Mouse (Mus musculus): ENCODE measurements around the gene Ssh3. TPM values are rescaled to one million over a fixed set of nuclear protein-coding genes. Genes with fewer than 3 reads are reported as not detected.

Gene Ssh3
- total and polyA plus RNA-seq, 3 experiments = 0.30 to 5.8 (median 2.3) TPM

DNA sequence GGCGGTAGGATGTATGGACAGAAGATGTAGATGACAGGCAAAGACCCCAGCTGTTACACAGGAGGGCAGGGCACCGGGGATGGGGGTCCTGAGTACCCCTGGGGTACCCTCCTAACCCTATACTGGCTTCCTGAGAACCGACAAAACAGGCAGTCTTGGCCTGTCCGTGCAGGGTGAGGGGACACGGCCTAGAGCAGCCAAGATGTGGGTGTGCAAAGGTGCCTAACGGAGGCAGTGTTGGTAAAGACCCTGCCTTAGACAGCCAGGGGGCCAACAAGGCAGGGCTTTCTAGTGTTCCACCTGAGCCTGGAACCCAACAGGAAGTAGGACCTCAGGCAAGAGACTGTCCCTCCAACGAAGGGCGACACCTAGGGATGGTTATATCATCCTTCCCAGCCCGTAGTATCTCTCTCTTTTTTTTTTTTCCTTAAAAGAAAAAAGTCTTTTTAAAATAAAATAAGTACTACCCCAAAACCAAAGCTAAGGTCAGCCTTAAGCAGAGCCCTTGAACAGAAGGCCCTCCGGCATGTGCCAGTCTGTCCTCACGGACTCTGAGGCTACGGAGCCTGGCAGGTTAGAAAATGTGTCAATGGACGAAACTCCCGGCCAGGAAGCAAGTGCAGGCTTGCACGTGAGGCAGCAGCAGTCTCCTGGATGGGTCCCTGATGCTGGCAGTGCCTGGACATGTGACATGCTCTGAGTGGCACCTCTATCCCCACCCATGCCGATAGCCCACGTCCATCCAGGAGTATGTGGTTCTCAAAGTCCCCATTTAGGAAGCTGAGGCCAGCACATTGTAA lies 29.5 kb upstream of the Ssh3 start:
- Histone ChIP-seq H3K27me3 (ENCODE audit: insufficient read depth, low read length) (no peaks in the 10 kb centered on the region), H3K4me1 (ENCODE audit: insufficient read depth, low read depth, low read length) (peaks cover 98% of the 10 kb centered on the region), H3K4me3 (ENCODE audit: low read depth, low read length) (no peak overlapping the region; the same call in 1 of the 2 replicates), H3K9me3 (replicated peaks) (no peaks in the 10 kb centered on the region), H3K36me3 (replicated peaks) (peaks cover 95% of the 10 kb centered on the region)
- no peak for ATAC-seq (ENCODE audit: extremely low read depth, insufficient number of reproducible peaks, low FRiP score, poor library complexity, severe bottlenecking)
- TF ChIP-seq POLR2AphosphoS5 (IDR thresholded peaks at IDR 0.05; ENCODE audit: insufficient replicate concordance, low read depth, low read length) (no peak), CTCF (IDR thresholded peaks at IDR 0.05; ENCODE audit: low read depth, low read length) (no peak), GATA2 (IDR thresholded peaks at IDR 0.05; ENCODE audit: borderline replicate concordance, low read depth, low read length) (no peak), GATA1 (IDR thresholded peaks at IDR 0.05; ENCODE audit: borderline replicate concordance, low read length) (no peak), TAL1 (conservative IDR thresholded peaks at IDR 0.05; ENCODE audit: low read depth, low read length) (no peak)
- DNase-seq (ENCODE audit: low spot score) = no peak

DNA sequence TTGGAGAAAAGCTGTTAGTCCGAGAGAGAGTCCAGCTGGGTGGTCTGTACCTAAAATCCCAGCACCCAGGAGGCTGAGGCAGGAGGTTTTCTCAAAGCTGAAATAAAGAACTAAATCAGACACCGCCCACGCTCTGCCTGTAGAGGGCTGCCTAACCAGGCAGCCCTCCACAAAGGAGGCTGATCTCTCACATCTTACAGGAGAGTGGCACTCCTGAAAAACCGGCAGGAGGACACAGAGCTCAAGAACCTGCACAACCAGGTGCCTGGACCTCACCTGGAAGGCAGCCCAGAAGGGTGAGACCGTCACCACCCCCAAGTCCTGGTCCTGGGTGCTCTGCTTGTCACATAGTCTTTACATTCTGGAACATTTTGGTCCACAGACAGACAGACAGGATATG lies 28.9 kb upstream of the Ssh3 start:
- DNase-seq (ENCODE audit: low spot score) (no peak), ATAC-seq (ENCODE audit: extremely low read depth, insufficient number of reproducible peaks, low FRiP score, poor library complexity, severe bottlenecking) (no peak)
- Histone ChIP-seq H3K4me1 (ENCODE audit: insufficient read depth, low read depth, low read length) (peaks cover 96% of the 10 kb centered on the region), H3K4me3 (ENCODE audit: low read depth, low read length) (no peak overlapping the region), H3K9me3 (replicated peaks) (no peaks in the 10 kb centered on the region), H3K36me3 (replicated peaks) (peaks cover 94% of the 10 kb centered on the region), H3K27me3 (ENCODE audit: insufficient read depth, low read length) (no peaks in the 10 kb centered on the region)
- TF ChIP-seq TAL1 (conservative IDR thresholded peaks at IDR 0.05; ENCODE audit: low read depth, low read length) (no peak), GATA1 (IDR thresholded peaks at IDR 0.05; ENCODE audit: borderline replicate concordance, low read length) (no peak), GATA2 (IDR thresholded peaks at IDR 0.05; ENCODE audit: borderline replicate concordance, low read depth, low read length) (no peak), POLR2AphosphoS5 (IDR thresholded peaks at IDR 0.05; ENCODE audit: insufficient replicate concordance, low read depth, low read length) (no peak), CTCF (IDR thresholded peaks at IDR 0.05; ENCODE audit: low read depth, low read length) (no peak)

DNA sequence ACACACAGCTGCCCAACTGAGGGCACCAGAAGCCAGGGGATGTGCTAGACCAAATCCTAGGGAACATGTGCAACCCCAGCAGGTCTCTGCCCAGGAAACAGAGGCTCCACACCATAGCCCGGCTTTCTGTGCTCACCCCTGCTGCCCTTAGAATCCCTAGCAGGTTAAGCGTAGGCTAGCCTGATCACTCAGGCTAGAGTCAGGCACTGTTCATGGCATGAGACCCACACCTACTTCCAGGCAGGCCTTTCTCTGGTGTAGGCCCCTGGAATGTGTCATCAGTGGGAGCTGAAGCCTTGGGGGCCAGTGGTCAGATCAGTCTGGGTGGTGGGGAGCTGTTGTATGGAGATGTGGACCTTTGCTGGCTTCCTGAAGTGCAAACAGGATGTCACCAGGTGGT lies 27.6 kb upstream of the Ssh3 start:
- ATAC-seq (ENCODE audit: extremely low read depth, insufficient number of reproducible peaks, low FRiP score, poor library complexity, severe bottlenecking) (no peak), DNase-seq (ENCODE audit: low spot score) (no peak)
- H3K4me1 ChIP-seq (ENCODE audit: insufficient read depth, low read depth, low read length) = peaks cover 89% of the 10 kb centered on the region
- no peaks in the 10 kb centered on the region for H3K27me3 ChIP-seq (ENCODE audit: insufficient read depth, low read length)
- TF ChIP-seq GATA1 (IDR thresholded peaks at IDR 0.05; ENCODE audit: borderline replicate concordance, low read length) (no peak), TAL1 (conservative IDR thresholded peaks at IDR 0.05; ENCODE audit: low read depth, low read length) (no peak), POLR2AphosphoS5 (IDR thresholded peaks at IDR 0.05; ENCODE audit: insufficient replicate concordance, low read depth, low read length) (no peak), GATA2 (IDR thresholded peaks at IDR 0.05; ENCODE audit: borderline replicate concordance, low read depth, low read length) (no peak), CTCF (IDR thresholded peaks at IDR 0.05; ENCODE audit: low read depth, low read length) (no peak)
- no peaks in the 10 kb centered on the region for H3K9me3 ChIP-seq (replicated peaks)
- peaks cover 94% of the 10 kb centered on the region for H3K36me3 ChIP-seq (replicated peaks)
- no peak overlapping the region; the same call in 1 of the 2 replicates for H3K4me3 ChIP-seq (ENCODE audit: low read depth, low read length)

DNA sequence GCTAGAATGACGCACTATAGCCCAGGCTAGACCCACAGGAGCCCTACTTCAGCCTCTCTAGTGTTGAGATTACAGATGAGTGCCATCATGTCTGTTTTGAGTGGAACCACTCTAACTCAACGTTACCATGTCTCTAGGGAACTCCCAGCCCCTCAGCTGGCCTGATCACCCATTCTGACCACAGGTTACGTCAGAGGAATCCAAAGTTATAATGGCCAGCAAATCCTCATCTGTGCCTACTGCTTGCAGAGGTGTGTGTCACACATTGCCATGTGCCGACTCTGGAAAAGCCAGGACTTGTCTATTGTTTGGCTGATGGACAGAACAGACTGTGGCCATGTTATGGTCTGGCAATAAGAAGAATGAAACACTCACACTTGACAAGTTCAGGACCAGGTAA lies 26.4 kb upstream of the Ssh3 start:
- DNase-seq (ENCODE audit: low spot score) (no peak), ATAC-seq (ENCODE audit: extremely low read depth, insufficient number of reproducible peaks, low FRiP score, poor library complexity, severe bottlenecking) (no peak)
- TF ChIP-seq GATA1 (IDR thresholded peaks at IDR 0.05; ENCODE audit: borderline replicate concordance, low read length) (no peak), TAL1 (conservative IDR thresholded peaks at IDR 0.05; ENCODE audit: low read depth, low read length) (no peak), POLR2AphosphoS5 (IDR thresholded peaks at IDR 0.05; ENCODE audit: insufficient replicate concordance, low read depth, low read length) (no peak), GATA2 (IDR thresholded peaks at IDR 0.05; ENCODE audit: borderline replicate concordance, low read depth, low read length) (no peak), CTCF (IDR thresholded peaks at IDR 0.05; ENCODE audit: low read depth, low read length) (no peak)
- H3K4me1 ChIP-seq (ENCODE audit: insufficient read depth, low read depth, low read length) = peaks cover 83% of the 10 kb centered on the region
- H3K4me3 ChIP-seq (ENCODE audit: low read depth, low read length) = no peak overlapping the region
- peaks cover 94% of the 10 kb centered on the region for H3K36me3 ChIP-seq (replicated peaks)
- H3K9me3 ChIP-seq (replicated peaks) = no peaks in the 10 kb centered on the region
- H3K27me3 ChIP-seq (ENCODE audit: insufficient read depth, low read length) = no peaks in the 10 kb centered on the region

DNA sequence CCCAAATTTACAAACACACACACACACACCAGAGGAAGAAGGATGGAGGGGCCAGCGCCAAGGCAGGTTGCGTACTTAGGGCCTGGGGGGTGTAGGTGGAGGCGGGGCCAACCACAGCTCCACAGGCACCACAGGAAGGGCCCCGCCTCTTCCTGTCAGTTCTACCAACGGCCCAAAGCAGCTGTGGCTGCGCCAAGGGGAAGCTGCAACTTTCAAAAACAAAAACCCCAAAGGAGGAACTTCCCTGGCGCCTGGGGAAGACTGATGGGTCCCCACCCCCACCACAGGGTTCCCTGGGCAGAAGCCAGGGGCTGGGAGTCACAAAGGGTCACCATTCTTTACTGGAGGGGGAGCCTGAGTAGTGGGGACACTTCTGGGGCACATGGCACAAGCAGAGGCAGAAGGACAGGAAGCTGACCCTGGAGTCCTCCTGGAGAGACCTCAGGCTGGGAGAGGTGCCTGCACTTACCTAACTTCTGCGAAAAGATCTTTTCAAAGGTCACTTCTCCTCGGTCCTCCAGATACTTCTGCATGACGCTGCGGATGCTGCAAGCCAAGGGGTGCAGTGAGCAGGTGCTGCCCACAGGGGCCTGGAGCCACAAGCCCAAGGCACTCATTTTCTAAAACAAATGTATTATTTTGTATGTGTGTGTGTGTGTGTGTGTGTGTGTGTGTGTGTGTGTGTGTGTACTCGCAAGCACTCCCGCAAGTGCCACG lies 25.6 kb upstream of the Ssh3 start:
- DNase-seq (ENCODE audit: low spot score) (peak; percentile 79), ATAC-seq (ENCODE audit: extremely low read depth, insufficient number of reproducible peaks, low FRiP score, poor library complexity, severe bottlenecking) (peak; percentile 82)
- Histone ChIP-seq H3K27me3 (ENCODE audit: insufficient read depth, low read length) (no peaks in the 10 kb centered on the region), H3K9me3 (replicated peaks) (no peaks in the 10 kb centered on the region), H3K36me3 (replicated peaks) (peaks cover 96% of the 10 kb centered on the region), H3K4me1 (ENCODE audit: insufficient read depth, low read depth, low read length) (peaks cover 83% of the 10 kb centered on the region), H3K4me3 (ENCODE audit: low read depth, low read length) (peak overlapping the region; percentile 58; the same call in 1 of the 2 replicates)
- TF ChIP-seq CTCF (IDR thresholded peaks at IDR 0.05; ENCODE audit: low read depth, low read length) (no peak), GATA2 (IDR thresholded peaks at IDR 0.05; ENCODE audit: borderline replicate concordance, low read depth, low read length) (no peak), GATA1 (IDR thresholded peaks at IDR 0.05; ENCODE audit: borderline replicate concordance, low read length) (no peak), TAL1 (conservative IDR thresholded peaks at IDR 0.05; ENCODE audit: low read depth, low read length) (no peak), POLR2AphosphoS5 (IDR thresholded peaks at IDR 0.05; ENCODE audit: insufficient replicate concordance, low read depth, low read length) (no peak)

DNA sequence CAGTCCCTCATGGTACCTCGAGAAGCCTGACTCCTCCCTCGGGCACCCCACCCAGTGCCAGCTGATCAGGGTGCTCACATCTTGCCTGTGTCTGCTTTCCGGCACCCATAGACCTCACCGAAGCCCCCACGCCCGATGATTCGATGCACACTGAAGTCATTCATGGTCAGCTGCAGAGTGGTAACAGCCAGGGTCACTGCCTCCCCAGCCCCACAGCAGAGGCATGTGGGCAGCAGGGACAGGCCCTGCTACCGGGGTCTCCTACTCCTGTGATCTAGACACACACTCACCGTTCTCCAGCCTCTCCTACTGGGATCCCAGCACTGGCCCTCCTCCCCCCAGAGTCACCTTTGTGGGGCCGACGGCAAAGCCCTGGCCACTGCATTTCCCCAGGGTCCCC lies 22.2 kb upstream of the Ssh3 start:
- H3K4me1 ChIP-seq (ENCODE audit: insufficient read depth, low read depth, low read length) = peaks cover 52% of the 10 kb centered on the region
- no peak for ATAC-seq (ENCODE audit: extremely low read depth, insufficient number of reproducible peaks, low FRiP score, poor library complexity, severe bottlenecking)
- no peaks in the 10 kb centered on the region for H3K27me3 ChIP-seq (ENCODE audit: insufficient read depth, low read length)
- TF ChIP-seq POLR2AphosphoS5 (IDR thresholded peaks at IDR 0.05; ENCODE audit: insufficient replicate concordance, low read depth, low read length) (no peak), GATA2 (IDR thresholded peaks at IDR 0.05; ENCODE audit: borderline replicate concordance, low read depth, low read length) (no peak), CTCF (IDR thresholded peaks at IDR 0.05; ENCODE audit: low read depth, low read length) (no peak), GATA1 (IDR thresholded peaks at IDR 0.05; ENCODE audit: borderline replicate concordance, low read length) (no peak), TAL1 (conservative IDR thresholded peaks at IDR 0.05; ENCODE audit: low read depth, low read length) (no peak)
- peaks cover 97% of the 10 kb centered on the region for H3K36me3 ChIP-seq (replicated peaks)
- no peak for DNase-seq (ENCODE audit: low spot score)
- no peak overlapping the region for H3K4me3 ChIP-seq (ENCODE audit: low read depth, low read length)
- no peaks in the 10 kb centered on the region for H3K9me3 ChIP-seq (replicated peaks)
